Mouse (Mus musculus) spleen, adult 18-20 months (tissue): ENCODE measurements around the gene Sfmbt2.

Source experiments
- DNase-seq, 2 experiments: peaks; one replicate each; pipeline ENCODE4 v3.0.0; 2022; ENCODE audit warnings: mixed read lengths in 2 of 2

Sfmbt2 gene

GRCm38 (mm10) chr2:10372776-10373507 lies 2.6 kb downstream of the Sfmbt2 start:
- peak in 1 of 2 experiments; percentile 16 for DNase-seq

GRCm38 (mm10) chr2:10373508-10374206 lies 3.3 kb downstream of the Sfmbt2 start:
- DNase-seq, result no peak

GRCm38 (mm10) chr2:10374207-10375023 lies 4.1 kb downstream of the Sfmbt2 start:
- DNase-seq, result peak in 1 of 2 experiments; percentile 22

- DNase-seq, result no peak
Measured at GRCm38 (mm10) chr2:10375024-10375372, 4.7 kb downstream of the Sfmbt2 start.

GRCm38 (mm10) chr2:10389988-10390387 lies 19.7 kb downstream of the Sfmbt2 start:
- no peak for DNase-seq

- DNase-seq, result no peak
Measured at GRCm38 (mm10) chr2:10390791-10391190, 20.5 kb downstream of the Sfmbt2 start.

- DNase-seq, result no peak
Measured at GRCm38 (mm10) chr2:10395143-10395542, 24.8 kb downstream of the Sfmbt2 start.

- DNase-seq, result no peak
Measured at GRCm38 (mm10) chr2:10397790-10398189, 27.5 kb downstream of the Sfmbt2 start.

GRCm38 (mm10) chr2:10406151-10406550 lies 35.8 kb downstream of the Sfmbt2 start:
- no peak for DNase-seq

- no peak for DNase-seq
Measured at GRCm38 (mm10) chr2:10409422-10409821, 39.1 kb downstream of the Sfmbt2 start.

GRCm38 (mm10) chr2:10410069-10410468 lies 39.8 kb downstream of the Sfmbt2 start:
- no peak for DNase-seq

GRCm38 (mm10) chr2:10420944-10421420 lies 50.7 kb downstream of the Sfmbt2 start:
- DNase-seq, result no peak

GRCm38 (mm10) chr2:10437290-10437689 lies 67.0 kb downstream of the Sfmbt2 start:
- no peak for DNase-seq

- DNase-seq, result no peak
Measured at GRCm38 (mm10) chr2:10441811-10442210, 71.5 kb downstream of the Sfmbt2 start.

GRCm38 (mm10) chr2:10453577-10453976 lies 83.3 kb downstream of the Sfmbt2 start:
- DNase-seq, result no peak

GRCm38 (mm10) chr2:10458309-10458708 lies 88.0 kb downstream of the Sfmbt2 start:
- no peak for DNase-seq

GRCm38 (mm10) chr2:10516516-10516915 lies 146.2 kb downstream of the Sfmbt2 start:
- DNase-seq, result no peak

GRCm38 (mm10) chr2:10521719-10522415 lies 151.6 kb downstream of the Sfmbt2 start:
- no peak for DNase-seq

- DNase-seq, result no peak
Measured at GRCm38 (mm10) chr2:10525622-10526021, 155.3 kb downstream of the Sfmbt2 start.

- no peak for DNase-seq
Measured at GRCm38 (mm10) chr2:10541762-10542161, 171.5 kb downstream of the Sfmbt2 start.

- DNase-seq, result no peak
Measured at GRCm38 (mm10) chr2:10542388-10542787, 172.1 kb downstream of the Sfmbt2 start.

- DNase-seq, result no peak
Measured at GRCm38 (mm10) chr2:10558816-10559215, 188.5 kb downstream of the Sfmbt2 start.

GRCm38 (mm10) chr2:10565491-10565890 lies 195.2 kb downstream of the Sfmbt2 start:
- no peak for DNase-seq
